Mouse (Mus musculus): ENCODE measurements around the gene Olfr1055. TPM values are rescaled to one million over a fixed set of nuclear protein-coding genes. Genes with fewer than 3 reads are reported as not detected.
"Not testable (repeated sequence)": the region's sequence is repeated elsewhere in the genome, so short reads cannot be mapped to it uniquely, and the experiment has no call there.

Gene Olfr1055
- polyA plus RNA-seq (2012), result not detected in 2 replicates

- Histone ChIP-seq H3K4me1 (ENCODE audit: control insufficient read depth) (no peaks in the 10 kb centered on the region), H3K27me3 (ENCODE audit: control insufficient read depth) (no peaks in the 10 kb centered on the region), H3K9me3 (ENCODE audit: control insufficient read depth, low read length) (no peaks in the 10 kb centered on the region), H3K4me3 (replicated peaks) (no peak within 1 kb of the TSS), H3K36me3 (ENCODE audit: control insufficient read depth) (no peaks in the 10 kb centered on the region)
- TF ChIP-seq GATA1 (IDR thresholded peaks at IDR 0.05; ENCODE audit: low read length) (no peak), TAL1 (IDR thresholded peaks at IDR 0.05; ENCODE audit: low read length) (no peak)
These were observed at the start of gene Olfr1055 for GRCm38 (mm10) chr2:86350184-86350583. Gene Olfr1055 (minus strand): TSS chr2:86350284.

GRCm38 (mm10) chr2:86395114-86395513 is 45.0 kb upstream of the Olfr1055 start:
- no peaks in the 10 kb centered on the region for H3K27me3 ChIP-seq (ENCODE audit: control insufficient read depth)
- H3K4me3 ChIP-seq (replicated peaks), result no peak overlapping the region
- TF ChIP-seq TAL1 (IDR thresholded peaks at IDR 0.05; ENCODE audit: low read length) (no peak), GATA1 (IDR thresholded peaks at IDR 0.05; ENCODE audit: low read length) (no peak)
- no peaks in the 10 kb centered on the region for H3K36me3 ChIP-seq (ENCODE audit: control insufficient read depth)
- H3K4me1 ChIP-seq (ENCODE audit: control insufficient read depth), result no peaks in the 10 kb centered on the region
- H3K9me3 ChIP-seq (ENCODE audit: control insufficient read depth, low read length), result peaks cover 4% of the 10 kb centered on the region; the same call in 1 of the 2 replicates

DNA sequence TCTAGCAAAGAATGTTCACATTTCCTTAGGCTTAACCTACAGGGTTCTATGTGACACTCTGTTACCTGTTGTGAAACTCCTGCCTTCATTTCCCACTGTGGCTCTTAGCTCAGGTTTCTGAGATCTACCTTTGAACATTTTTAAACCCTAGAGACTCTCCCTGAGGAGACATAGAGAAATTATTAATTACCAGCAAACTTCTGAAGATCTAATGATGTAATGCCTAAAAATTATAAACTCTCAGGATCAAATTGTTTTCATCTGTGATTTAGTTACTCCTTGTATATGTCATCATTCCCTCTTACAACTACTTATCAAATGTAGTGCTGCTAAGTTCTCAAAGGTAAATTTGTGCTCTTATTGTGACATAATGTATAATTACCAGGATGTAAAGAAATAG is 38.4 kb upstream of the Olfr1055 start, which contains the start of gene Olfr1058:
TSS of gene Olfr1058 (minus strand) at position 101 of the 400 bp plus-strand sequence.
- not testable (repeated sequence) for H3K36me3 ChIP-seq (ENCODE audit: control insufficient read depth); H3K9me3 ChIP-seq (ENCODE audit: control insufficient read depth, low read length); H3K4me1 ChIP-seq (ENCODE audit: control insufficient read depth); H3K27me3 ChIP-seq (ENCODE audit: control insufficient read depth); H3K4me3 ChIP-seq (replicated peaks)

GRCm38 (mm10) chr2:86378293-86378692 is 28.2 kb upstream of the Olfr1055 start, which contains the start of gene Olfr1057:
Gene Olfr1057 (minus strand): TSS chr2:86378393.
- TF ChIP-seq TAL1 (IDR thresholded peaks at IDR 0.05; ENCODE audit: low read length) (no peak), GATA1 (IDR thresholded peaks at IDR 0.05; ENCODE audit: low read length) (no peak)
- Histone ChIP-seq H3K36me3 (ENCODE audit: control insufficient read depth) (no peaks in the 10 kb centered on the region), H3K4me1 (ENCODE audit: control insufficient read depth) (no peaks in the 10 kb centered on the region), H3K4me3 (replicated peaks) (no peak within 1 kb of the TSS), H3K27me3 (ENCODE audit: control insufficient read depth) (no peaks in the 10 kb centered on the region), H3K9me3 (ENCODE audit: control insufficient read depth, low read length) (peaks cover 2% of the 10 kb centered on the region; the same call in 1 of the 2 replicates)

DNA sequence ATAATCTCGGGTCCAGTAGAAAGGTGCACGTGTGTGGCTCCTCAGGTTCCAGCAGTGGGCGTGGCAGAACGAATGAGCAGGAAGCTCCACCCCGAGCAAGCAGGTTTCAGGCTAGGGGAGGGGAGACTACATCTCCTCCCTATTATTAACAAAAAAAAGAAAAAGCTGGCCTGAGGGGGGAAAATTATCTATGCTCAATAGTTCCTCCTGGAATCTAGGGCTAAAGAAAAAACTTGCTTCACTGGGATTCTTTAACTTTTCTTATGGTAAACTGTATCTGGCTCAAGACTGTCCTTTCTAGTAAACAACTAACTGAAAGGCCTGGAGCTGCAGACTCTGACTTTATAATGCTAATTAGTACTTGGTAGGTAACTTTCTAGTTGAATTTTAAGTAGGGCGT is 16.3 kb upstream of the Olfr1055 start:
- not testable (repeated sequence) for H3K9me3 ChIP-seq (ENCODE audit: control insufficient read depth, low read length); H3K4me3 ChIP-seq (replicated peaks); H3K27me3 ChIP-seq (ENCODE audit: control insufficient read depth); H3K4me1 ChIP-seq (ENCODE audit: control insufficient read depth); H3K36me3 ChIP-seq (ENCODE audit: control insufficient read depth)

GRCm38 (mm10) chr2:86362369-86362768 is 12.3 kb upstream of the Olfr1055 start, which contains the start of gene Olfr1056:
Gene Olfr1056 (minus strand): TSS chr2:86362469.
- no peaks in the 10 kb centered on the region for H3K36me3 ChIP-seq (ENCODE audit: control insufficient read depth)
- H3K4me1 ChIP-seq (ENCODE audit: control insufficient read depth), result no peaks in the 10 kb centered on the region
- no peak within 1 kb of the TSS for H3K4me3 ChIP-seq (replicated peaks)
- peaks cover 4% of the 10 kb centered on the region; the same call in 1 of the 2 replicates for H3K9me3 ChIP-seq (ENCODE audit: control insufficient read depth, low read length)
- no peaks in the 10 kb centered on the region for H3K27me3 ChIP-seq (ENCODE audit: control insufficient read depth)
- TF ChIP-seq TAL1 (IDR thresholded peaks at IDR 0.05; ENCODE audit: low read length), result no peak
- TF ChIP-seq GATA1 (IDR thresholded peaks at IDR 0.05; ENCODE audit: low read length), result no peak

DNA sequence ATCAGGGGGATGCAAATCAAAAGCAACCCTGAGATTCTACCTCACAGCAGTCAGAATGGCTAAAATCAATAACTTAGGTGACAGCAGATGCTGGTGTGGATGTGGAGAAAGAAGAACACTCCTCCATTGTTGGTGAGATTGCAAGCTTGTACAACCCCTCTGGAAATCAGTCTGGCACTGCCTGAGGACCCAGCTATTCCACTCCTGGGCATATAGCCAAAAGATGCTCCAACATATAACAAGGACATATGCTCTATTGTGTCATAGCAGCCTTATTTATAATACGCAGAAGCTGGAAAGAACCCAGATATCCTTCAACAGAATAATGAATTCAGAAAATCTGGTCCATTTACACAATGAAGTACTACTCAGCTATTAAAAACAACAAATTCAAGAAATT is 1.7 kb upstream of the Olfr1055 start:
- not testable (repeated sequence) for H3K4me1 ChIP-seq (ENCODE audit: control insufficient read depth); H3K4me3 ChIP-seq (replicated peaks); H3K9me3 ChIP-seq (ENCODE audit: control insufficient read depth, low read length)

GRCm38 (mm10) chr2:86335333-86335732 is 14.8 kb downstream of the Olfr1055 start, which contains the start of gene Olfr1054:
Gene Olfr1054 (minus strand): TSS chr2:86335433.
- H3K36me3 ChIP-seq (ENCODE audit: control insufficient read depth), result no peaks in the 10 kb centered on the region
- no peaks in the 10 kb centered on the region for H3K4me1 ChIP-seq (ENCODE audit: control insufficient read depth)
- H3K27me3 ChIP-seq (ENCODE audit: control insufficient read depth), result no peaks in the 10 kb centered on the region
- no peak within 1 kb of the TSS for H3K4me3 ChIP-seq (replicated peaks)
- H3K9me3 ChIP-seq (ENCODE audit: control insufficient read depth, low read length), result peaks cover 2% of the 10 kb centered on the region; the same call in 1 of the 2 replicates
- TF ChIP-seq GATA1 (IDR thresholded peaks at IDR 0.05; ENCODE audit: low read length), result no peak
- no peak for TF ChIP-seq TAL1 (IDR thresholded peaks at IDR 0.05; ENCODE audit: low read length)

More for the DNA sequence above, 1.7 kb upstream of the Olfr1055 start:
- H3K27me3 ChIP-seq (ENCODE audit: control insufficient read depth); H3K36me3 ChIP-seq (ENCODE audit: control insufficient read depth): not testable (repeated sequence)

- Histone ChIP-seq H3K4me1 (ENCODE audit: control insufficient read depth) (no peaks in the 10 kb centered on the region), H3K4me3 (replicated peaks) (no peak within 1 kb of the TSS), H3K27me3 (ENCODE audit: control insufficient read depth) (no peaks in the 10 kb centered on the region), H3K9me3 (ENCODE audit: control insufficient read depth, low read length) (no peaks in the 10 kb centered on the region), H3K36me3 (ENCODE audit: control insufficient read depth) (no peaks in the 10 kb centered on the region)
- TF ChIP-seq TAL1 (IDR thresholded peaks at IDR 0.05; ENCODE audit: low read length) (no peak), GATA1 (IDR thresholded peaks at IDR 0.05; ENCODE audit: low read length) (no peak)
These were observed 34.9 kb downstream of the Olfr1055 start, which contains the start of gene Olfr1053 for GRCm38 (mm10) chr2:86315184-86315583. Gene Olfr1053 (minus strand): TSS chr2:86315284.

Other genes with a start within 250 kb of the Olfr1055 start
- not detected in 2 replicates for gene Olfr1039, start 214.4 kb downstream of the Olfr1055 start, polyA plus RNA-seq (2012)
- gene Olfr1040, start 203.6 kb downstream of the Olfr1055 start, polyA plus RNA-seq (2012), result not detected in 2 replicates
- gene Olfr1042, start 188.4 kb downstream of the Olfr1055 start, polyA plus RNA-seq (2012), result not detected in 2 replicates
- not detected in 2 replicates for gene Olfr1043, start 182.8 kb downstream of the Olfr1055 start, polyA plus RNA-seq (2012)
- gene Olfr1044, start 172.5 kb downstream of the Olfr1055 start, polyA plus RNA-seq (2012), result not detected in 2 replicates
- not detected in 2 replicates for gene Olfr52, start 164.6 kb downstream of the Olfr1055 start, polyA plus RNA-seq (2012)
- gene Olfr1045, start 147.3 kb downstream of the Olfr1055 start, polyA plus RNA-seq (2012), result not detected in 2 replicates
- not detected in 2 replicates for gene Olfr1046, start 131.0 kb downstream of the Olfr1055 start, polyA plus RNA-seq (2012)
- not detected in 2 replicates for gene Olfr1047, start 118.9 kb downstream of the Olfr1055 start, polyA plus RNA-seq (2012)
- gene Olfr1048, start 110.0 kb downstream of the Olfr1055 start, polyA plus RNA-seq (2012), result not detected in 2 replicates
- not detected in 2 replicates for gene Olfr1049, start 92.0 kb downstream of the Olfr1055 start, polyA plus RNA-seq (2012)
- not detected in 2 replicates for gene Olfr1051, start 71.2 kb downstream of the Olfr1055 start, polyA plus RNA-seq (2012)
- not detected in 2 replicates for gene Olfr1052, start 57.8 kb downstream of the Olfr1055 start, polyA plus RNA-seq (2012)
- gene Olfr1053, start 35.0 kb downstream of the Olfr1055 start, polyA plus RNA-seq (2012), result not detected in 2 replicates
- gene Olfr1054, start 14.9 kb downstream of the Olfr1055 start, polyA plus RNA-seq (2012), result not detected in 2 replicates
- gene Olfr1056, start 12.2 kb upstream of the Olfr1055 start, polyA plus RNA-seq (2012), result not detected in 2 replicates
- gene Olfr1057, start 28.1 kb upstream of the Olfr1055 start, polyA plus RNA-seq (2012), result not detected in 2 replicates
- gene Olfr1058, start 38.3 kb upstream of the Olfr1055 start, polyA plus RNA-seq (2012), result not detected in 2 replicates
- gene Olfr1061, start 63.8 kb upstream of the Olfr1055 start, polyA plus RNA-seq (2012), result 0.04 TPM in 1 of 2 replicates, not detected in the other
- not detected in 2 replicates for gene Olfr1062, start 76.5 kb upstream of the Olfr1055 start, polyA plus RNA-seq (2012)
- gene Olfr1065, start 100.3 kb upstream of the Olfr1055 start, polyA plus RNA-seq (2012), result not detected in 2 replicates
- gene Olfr1066, start 106.0 kb upstream of the Olfr1055 start, polyA plus RNA-seq (2012), result not detected in 2 replicates
- not detected in 2 replicates for gene Olfr228, start 137.1 kb upstream of the Olfr1055 start, polyA plus RNA-seq (2012)
- gene Olfr1076, start 158.2 kb upstream of the Olfr1055 start, polyA plus RNA-seq (2012), result not detected in 2 replicates
- not detected in 2 replicates for gene Olfr1079, start 192.2 kb upstream of the Olfr1055 start, polyA plus RNA-seq (2012)
- gene Olfr1080, start 208.0 kb upstream of the Olfr1055 start, polyA plus RNA-seq (2012), result not detected in 2 replicates
- gene Olfr1082, start 248.7 kb upstream of the Olfr1055 start, polyA plus RNA-seq (2012), result not detected in 2 replicates

All from erythroblast, embryonic 14.5 days (primary cell).